Mouse (Mus musculus): ENCODE results near the gene Tsc22d4. TPM values are rescaled to one million over a fixed set of nuclear protein-coding genes. Genes with fewer than 3 reads are reported as not detected.

Gene Tsc22d4
- polyA plus RNA-seq (2012; rRNA removed), result 670 and 672 TPM in 2 replicates

DNA sequence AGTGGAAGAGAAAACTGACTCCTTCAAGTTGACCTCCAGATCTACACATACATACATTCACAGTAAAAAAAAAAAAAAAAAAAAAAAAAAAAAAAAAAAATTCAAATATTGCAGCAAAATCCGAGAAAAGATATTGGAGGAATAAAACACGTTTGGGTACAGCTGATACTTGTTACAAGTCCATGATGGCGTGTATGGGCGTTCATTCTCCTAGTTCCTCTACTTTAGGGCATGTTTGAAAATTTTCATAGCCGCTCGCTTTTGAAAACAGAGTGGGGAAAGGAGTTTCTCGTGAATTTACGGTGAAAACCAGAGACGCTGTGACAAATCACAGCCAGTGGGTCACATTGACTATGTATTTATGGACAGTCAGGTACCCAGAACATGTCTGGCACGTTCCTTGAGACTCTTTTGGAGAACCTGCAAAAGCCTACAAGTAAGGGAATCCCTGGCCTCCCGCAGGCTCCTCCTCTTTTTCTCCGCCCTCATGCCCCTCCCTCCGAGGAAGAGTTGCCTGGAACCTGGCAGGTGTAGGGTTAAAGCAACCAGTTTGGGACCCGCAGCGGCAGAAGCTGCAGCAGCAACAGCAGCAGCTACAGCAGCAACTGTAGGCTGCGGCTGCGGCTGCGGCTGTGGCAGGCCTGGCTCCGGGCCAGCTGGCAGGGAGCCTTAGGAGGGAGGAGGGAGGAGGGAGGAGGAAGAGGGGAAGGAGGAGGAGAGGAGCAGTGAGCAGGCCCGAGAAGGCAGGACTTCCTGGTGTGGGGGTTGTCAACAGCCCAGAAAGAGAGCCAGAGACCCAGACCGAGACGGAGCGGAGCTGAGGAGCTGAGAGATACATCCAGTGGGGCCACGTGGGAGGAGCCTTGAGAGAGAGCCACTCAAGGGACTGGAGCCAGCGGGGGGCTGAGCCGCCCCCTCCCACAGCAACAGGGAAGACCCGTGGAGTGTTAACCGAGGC, at the start of gene Tsc22d4:
Gene Tsc22d4, plus strand, starts transcription at position 517 of the 958 bp plus-strand sequence.
- peak within 1 kb of the TSS; percentile 97 for H3K4me3 ChIP-seq (ENCODE audit: control insufficient read depth, insufficient read depth, low read length)
- peaks cover 16% of the 10 kb centered on the region for H3K4me1 ChIP-seq (replicated peaks; ENCODE audit: control insufficient read depth, insufficient read depth, low read length)
- no peaks in the 10 kb centered on the region for H3K27me3 ChIP-seq (ENCODE audit: control insufficient read depth, insufficient read depth, low read length)
- peak; percentile 93 for DNase-seq
- peaks cover 6% of the 10 kb centered on the region; the same call in 1 of the 2 replicates for H3K36me3 ChIP-seq (ENCODE audit: control insufficient read depth, insufficient read depth, low read length)
- H3K27ac ChIP-seq (ENCODE audit: control insufficient read depth, insufficient read depth, low read length), result peak within 1 kb of the TSS; percentile 94
- TF ChIP-seq CTCF (IDR thresholded peaks at IDR 0.05; ENCODE audit: borderline replicate concordance, control insufficient read depth, extremely low read depth, insufficient read depth, low read length, poor library complexity), result peak; percentile 72; the same call in 1 of the 2 replicates
- TF ChIP-seq POLR2A (IDR thresholded peaks at IDR 0.05; ENCODE audit: control insufficient read depth, extremely low read depth, insufficient read depth, low read length, poor library complexity), result peak; percentile 84
- 2% methylated on average over 28 of the region's 28 CpGs for WGBS

GRCm38 (mm10) chr5:137695930-137696329, 49.6 kb upstream of the Tsc22d4 start:
- WGBS, result 15% methylated on average over 4 of the region's 4 CpGs
- no peak overlapping the region for H3K4me3 ChIP-seq (ENCODE audit: control insufficient read depth, insufficient read depth, low read length)
- TF ChIP-seq POLR2A (IDR thresholded peaks at IDR 0.05; ENCODE audit: control insufficient read depth, extremely low read depth, insufficient read depth, low read length, poor library complexity), result no peak
- TF ChIP-seq CTCF (IDR thresholded peaks at IDR 0.05; ENCODE audit: borderline replicate concordance, control insufficient read depth, extremely low read depth, insufficient read depth, low read length, poor library complexity), result no peak
- H3K27ac ChIP-seq (ENCODE audit: control insufficient read depth, insufficient read depth, low read length), result peak overlapping the region; percentile 86
- no peak for DNase-seq
- H3K4me1 ChIP-seq (replicated peaks; ENCODE audit: control insufficient read depth, insufficient read depth, low read length), result peaks cover 46% of the 10 kb centered on the region
- H3K36me3 ChIP-seq (ENCODE audit: control insufficient read depth, insufficient read depth, low read length), result no peaks in the 10 kb centered on the region
- no peaks in the 10 kb centered on the region for H3K27me3 ChIP-seq (ENCODE audit: control insufficient read depth, insufficient read depth, low read length)

- DNase-seq, result no peak
- no peaks in the 10 kb centered on the region for H3K27me3 ChIP-seq (ENCODE audit: control insufficient read depth, insufficient read depth, low read length)
- H3K27ac ChIP-seq (ENCODE audit: control insufficient read depth, insufficient read depth, low read length), result peak overlapping the region; percentile 96
- H3K4me3 ChIP-seq (ENCODE audit: control insufficient read depth, insufficient read depth, low read length), result no peak overlapping the region
- 17% methylated on average over 3 of the region's 3 CpGs for WGBS
- no peaks in the 10 kb centered on the region for H3K36me3 ChIP-seq (ENCODE audit: control insufficient read depth, insufficient read depth, low read length)
- H3K4me1 ChIP-seq (replicated peaks; ENCODE audit: control insufficient read depth, insufficient read depth, low read length), result peaks cover 47% of the 10 kb centered on the region
- no peak for TF ChIP-seq CTCF (IDR thresholded peaks at IDR 0.05; ENCODE audit: borderline replicate concordance, control insufficient read depth, extremely low read depth, insufficient read depth, low read length, poor library complexity)
- TF ChIP-seq POLR2A (IDR thresholded peaks at IDR 0.05; ENCODE audit: control insufficient read depth, extremely low read depth, insufficient read depth, low read length, poor library complexity), result no peak
These were observed 46.5 kb upstream of the Tsc22d4 start for GRCm38 (mm10) chr5:137699080-137699479.

- no peak overlapping the region for H3K4me3 ChIP-seq (ENCODE audit: control insufficient read depth, insufficient read depth, low read length)
- H3K27me3 ChIP-seq (ENCODE audit: control insufficient read depth, insufficient read depth, low read length), result no peaks in the 10 kb centered on the region
- no peaks in the 10 kb centered on the region for H3K36me3 ChIP-seq (ENCODE audit: control insufficient read depth, insufficient read depth, low read length)
- 90% methylated on average over 2 of the region's 2 CpGs for WGBS
- peaks cover 44% of the 10 kb centered on the region for H3K4me1 ChIP-seq (replicated peaks; ENCODE audit: control insufficient read depth, insufficient read depth, low read length)
- no peak for TF ChIP-seq CTCF (IDR thresholded peaks at IDR 0.05; ENCODE audit: borderline replicate concordance, control insufficient read depth, extremely low read depth, insufficient read depth, low read length, poor library complexity)
- TF ChIP-seq POLR2A (IDR thresholded peaks at IDR 0.05; ENCODE audit: control insufficient read depth, extremely low read depth, insufficient read depth, low read length, poor library complexity), result no peak
- peak overlapping the region; percentile 88 for H3K27ac ChIP-seq (ENCODE audit: control insufficient read depth, insufficient read depth, low read length)
- no peak for DNase-seq
These were observed 45.7 kb upstream of the Tsc22d4 start for GRCm38 (mm10) chr5:137699850-137700249.

DNA sequence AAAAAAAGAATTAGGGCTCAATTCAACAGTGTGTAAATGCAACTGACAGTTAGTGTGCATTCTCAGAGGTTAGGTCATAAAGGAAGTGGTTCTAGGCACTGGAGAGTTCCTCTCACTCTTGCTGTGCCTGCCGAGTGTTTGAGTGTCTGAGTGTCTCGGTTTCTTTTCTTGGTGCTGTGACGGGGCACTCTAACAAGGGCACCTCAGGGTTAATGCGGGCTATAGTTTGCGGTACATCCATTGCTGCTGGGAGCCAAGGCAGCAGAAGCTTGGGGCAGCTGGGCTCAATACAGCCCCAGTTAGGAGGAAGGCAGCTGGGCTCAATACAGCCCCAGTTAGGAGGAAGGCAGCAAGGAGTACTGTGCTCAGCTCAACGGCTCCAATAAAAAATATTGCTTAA, 40.3 kb upstream of the Tsc22d4 start:
- peak; percentile 65 for DNase-seq
- Histone ChIP-seq H3K4me1 (replicated peaks; ENCODE audit: control insufficient read depth, insufficient read depth, low read length) (peaks cover 39% of the 10 kb centered on the region), H3K27me3 (ENCODE audit: control insufficient read depth, insufficient read depth, low read length) (no peaks in the 10 kb centered on the region), H3K27ac (ENCODE audit: control insufficient read depth, insufficient read depth, low read length) (peak overlapping the region; percentile 99), H3K4me3 (ENCODE audit: control insufficient read depth, insufficient read depth, low read length) (peak overlapping the region; percentile 46), H3K36me3 (ENCODE audit: control insufficient read depth, insufficient read depth, low read length) (no peaks in the 10 kb centered on the region)
- TF ChIP-seq POLR2A (IDR thresholded peaks at IDR 0.05; ENCODE audit: control insufficient read depth, extremely low read depth, insufficient read depth, low read length, poor library complexity), result peak; percentile 42; the same call in 1 of the 2 replicates
- no peak for TF ChIP-seq CTCF (IDR thresholded peaks at IDR 0.05; ENCODE audit: borderline replicate concordance, control insufficient read depth, extremely low read depth, insufficient read depth, low read length, poor library complexity)
- 4% methylated on average over 6 of the region's 6 CpGs for WGBS

DNA sequence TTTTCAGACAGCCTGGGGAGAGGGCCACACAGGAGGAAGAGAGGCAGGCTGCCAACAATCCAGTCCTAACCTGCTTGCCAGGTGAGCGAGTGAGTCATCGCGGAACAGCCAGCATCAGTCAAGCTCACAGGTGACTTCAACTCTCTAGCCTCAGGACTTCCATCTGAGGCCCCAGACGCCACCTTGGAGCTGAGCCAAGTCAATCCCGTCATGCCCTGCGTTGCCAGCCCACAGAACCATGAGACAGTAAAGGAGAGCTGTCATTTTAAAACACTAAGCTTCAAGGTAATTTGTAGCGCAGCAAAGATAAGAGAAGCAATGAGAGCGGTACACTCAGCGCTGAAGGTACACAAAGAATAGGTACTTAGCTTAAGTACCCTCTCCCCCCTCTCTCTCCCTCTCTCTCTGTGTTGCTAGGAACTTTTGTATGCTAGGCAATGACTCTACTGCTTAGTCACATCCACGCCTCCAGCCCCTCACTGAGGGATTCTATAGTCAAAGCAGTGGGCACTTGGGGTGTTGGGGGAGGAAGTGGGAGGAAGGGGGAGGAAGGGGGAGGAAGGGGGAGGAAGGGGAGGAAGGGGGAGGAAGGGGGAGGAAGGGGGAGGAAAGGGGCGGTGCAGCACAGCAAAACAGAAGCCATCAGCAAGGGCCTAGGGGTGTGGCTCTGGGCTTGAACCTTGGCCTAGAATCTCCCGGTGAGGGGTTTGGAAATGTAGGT, 38.5 kb upstream of the Tsc22d4 start:
- Histone ChIP-seq H3K4me3 (ENCODE audit: control insufficient read depth, insufficient read depth, low read length) (peak overlapping the region; percentile 24), H3K4me1 (replicated peaks; ENCODE audit: control insufficient read depth, insufficient read depth, low read length) (peaks cover 35% of the 10 kb centered on the region), H3K27me3 (ENCODE audit: control insufficient read depth, insufficient read depth, low read length) (no peaks in the 10 kb centered on the region), H3K36me3 (ENCODE audit: control insufficient read depth, insufficient read depth, low read length) (no peaks in the 10 kb centered on the region), H3K27ac (ENCODE audit: control insufficient read depth, insufficient read depth, low read length) (peak overlapping the region; percentile 99)
- peak; percentile 86 for DNase-seq
- WGBS, result 3% methylated on average over 12 of the region's 12 CpGs
- TF ChIP-seq CTCF (IDR thresholded peaks at IDR 0.05; ENCODE audit: borderline replicate concordance, control insufficient read depth, extremely low read depth, insufficient read depth, low read length, poor library complexity) (0 out of 2 replicates have a peak, but pooled peaks have one; percentile 22), POLR2A (IDR thresholded peaks at IDR 0.05; ENCODE audit: control insufficient read depth, extremely low read depth, insufficient read depth, low read length, poor library complexity) (0 out of 2 replicates have a peak, but pooled peaks have one; percentile 28)
